Mouse (Mus musculus) embryonic fibroblast, embryonic 13.5 days (primary cell): ENCODE results near the gene Cds2.

Source experiments
- CTCF ChIP-seq: IDR thresholded peaks from 2 replicates; pipeline ENCODE4 v1.5.1; 2011; ENCODE audit warnings: mild to moderate bottlenecking, control low read depth, low read length, moderate library complexity, borderline replicate concordance; ENCODE audit not compliant: insufficient read depth
- POLR2A ChIP-seq: IDR thresholded peaks from 2 replicates; pipeline ENCODE4 v1.6.1; 2011; ENCODE audit warnings: low read depth, mild to moderate bottlenecking, control low read depth, low read length, moderate library complexity

DNA sequence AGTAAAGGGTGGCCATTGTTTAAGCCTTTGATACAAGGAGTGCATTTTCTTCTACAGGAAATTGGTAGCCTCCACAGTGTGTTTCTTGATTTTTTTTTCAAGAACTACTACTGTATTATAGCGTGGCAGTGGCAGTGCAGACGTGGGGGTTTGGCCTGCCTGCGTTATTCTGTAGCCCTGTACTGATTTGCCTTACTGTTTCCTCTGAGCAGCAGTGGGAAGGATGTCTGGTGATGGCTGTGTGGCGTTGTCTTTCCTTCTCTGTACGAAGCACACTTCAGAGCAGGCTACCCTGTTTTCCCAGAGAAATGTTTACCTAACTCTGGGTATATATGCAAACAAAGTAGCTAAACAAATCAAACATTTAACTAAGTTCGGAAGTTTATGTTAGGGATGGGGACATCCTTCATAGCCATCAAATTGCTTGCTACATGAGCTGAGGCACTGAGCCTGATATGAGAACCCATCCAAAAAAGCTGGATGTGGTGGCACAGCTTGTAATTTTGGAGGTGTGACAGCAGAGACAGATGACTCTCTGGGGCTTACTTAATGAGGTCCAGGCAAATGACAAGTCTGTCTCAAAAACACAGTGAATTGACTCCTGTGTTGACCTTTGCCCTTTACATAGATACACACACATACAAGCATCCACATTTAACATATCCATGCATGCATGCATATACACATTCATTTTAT is 9.9 kb downstream of the Cds2 start:
- TF ChIP-seq CTCF (no peak), POLR2A (no peak)
